Mouse (Mus musculus): ENCODE measurements around the gene Asic3.

DNA sequence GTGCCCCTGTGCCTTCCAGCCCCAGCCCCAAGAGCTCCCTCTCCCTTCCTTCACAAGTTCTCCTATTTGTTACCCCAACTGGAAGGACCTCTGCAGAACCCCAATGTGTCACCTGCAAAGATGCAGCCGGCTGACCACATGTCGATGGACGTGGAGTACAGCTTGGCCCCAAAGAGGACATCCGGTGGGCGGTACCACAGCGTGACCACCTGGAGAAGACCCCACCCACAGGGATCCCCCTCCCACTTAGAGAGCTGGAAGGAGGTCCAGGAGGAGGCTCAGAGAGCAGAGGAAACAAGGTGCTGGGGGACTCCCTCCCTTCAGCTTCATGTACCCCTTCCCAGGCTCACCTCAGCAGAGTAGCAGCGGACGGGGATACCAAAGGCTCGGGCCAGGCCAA lies 7.2 kb downstream of the Asic3 start:
- no peak for TF ChIP-seq CTCF (IDR thresholded peaks at IDR 0.05; ENCODE audit: extremely low read depth, insufficient read length, insufficient replicate concordance, low read depth, low read length)
- TF ChIP-seq POLR2A (IDR thresholded peaks at IDR 0.05; ENCODE audit: low read depth, low read length) = no peak
